Mouse (Mus musculus) embryonic fibroblast, embryonic 13.5 days (primary cell): ENCODE data around the gene Brms1. TPM values are rescaled to one million over a fixed set of nuclear protein-coding genes. Genes with fewer than 3 reads are reported as not detected.

Experiments used
- H3K27ac ChIP-seq: 2 replicates; pipeline ENCODE4 v1.5.1; 2012; ENCODE audit warnings: low read length, control low read depth, inconsistent platforms; ENCODE audit not compliant: insufficient read depth
- H3K4me1 ChIP-seq: 2 replicates; pipeline ENCODE4 v1.6.1; 2011; ENCODE audit warnings: low read length; ENCODE audit not compliant: control insufficient read depth, insufficient read depth
- H3K4me3 ChIP-seq: 2 replicates; pipeline ENCODE4 v1.5.1; 2011; ENCODE audit warnings: mild to moderate bottlenecking, control low read depth, low read length; ENCODE audit not compliant: insufficient read depth
- CTCF ChIP-seq: IDR thresholded peaks from 2 replicates; pipeline ENCODE4 v1.5.1; 2011; ENCODE audit warnings: mild to moderate bottlenecking, control low read depth, low read length, moderate library complexity, borderline replicate concordance; ENCODE audit not compliant: insufficient read depth
- POLR2A ChIP-seq: IDR thresholded peaks from 2 replicates; pipeline ENCODE4 v1.6.1; 2011; ENCODE audit warnings: low read depth, mild to moderate bottlenecking, control low read depth, low read length, moderate library complexity
- polyA plus RNA-seq: library from polyadenylated mRNA; stranded (reverse); fragments of >200 nt; gene quantifications from 2 replicates; pipeline ENCODE4 v1.2.4, GENCODE M21; 2011; ENCODE audit warnings: low read depth; ENCODE audit not compliant: missing spikeins, insufficient read length

The Brms1 gene
- polyA plus RNA-seq, 1 experiment: 12.9 TPM

- Histone ChIP-seq H3K27ac (no peak overlapping the region), H3K4me1 (peaks cover 2% of the 10 kb centered on the region; the same call in 1 of the 2 replicates), H3K4me3 (no peak overlapping the region)
- no peak; the same call in 1 of the 2 replicates for TF ChIP-seq POLR2A
Observed at GRCm38 (mm10) chr19:5095887-5096474, 54.8 kb downstream of the Brms1 start.

- Histone ChIP-seq H3K27ac (no peak overlapping the region), H3K4me3 (peak overlapping the region; percentile 8; the same call in 1 of the 2 replicates), H3K4me1 (peaks cover 2% of the 10 kb centered on the region; the same call in 1 of the 2 replicates)
- TF ChIP-seq POLR2A (no peak), CTCF (no peak)
Observed at GRCm38 (mm10) chr19:5097521-5098362, 56.6 kb downstream of the Brms1 start.

- H3K4me1 ChIP-seq: peaks cover 2% of the 10 kb centered on the region; the same call in 1 of the 2 replicates
- TF ChIP-seq CTCF (no peak), POLR2A (no peak)
Observed at GRCm38 (mm10) chr19:5098363-5099143, 57.4 kb downstream of the Brms1 start, which contains the start of gene Cnih2. Cnih2 (minus strand) TSS chr19:5098521.

More at GRCm38 (mm10) chr19:5098363-5099143, 57.4 kb downstream of the Brms1 start, which contains the start of gene Cnih2:
- H3K27ac ChIP-seq: no peak within 1 kb of the TSS
- peak within 1 kb of the TSS; percentile 8; the same call in 1 of the 2 replicates for H3K4me3 ChIP-seq

Other genes with a start within 250 kb of the Brms1 start
- 39.8 and 48.3 TPM in 2 replicates for gene Rbm4, start 247.5 kb upstream of the Brms1 start, polyA plus RNA-seq
- gene Gm21992, start 229.7 kb upstream of the Brms1 start, polyA plus RNA-seq: 7.8 and 16.1 TPM in 2 replicates
- gene Rbm14, start 229.7 kb upstream of the Brms1 start, polyA plus RNA-seq: 33.4 and 33.6 TPM in 2 replicates
- gene Ccs, start 202.0 kb upstream of the Brms1 start, polyA plus RNA-seq: 43.3 and 48.7 TPM in 2 replicates
- gene Ccdc87, start 202.0 kb upstream of the Brms1 start, polyA plus RNA-seq: 0.26 TPM in 1 of 2 replicates, not detected in the other
- 20.3 and 23.5 TPM in 2 replicates for gene Ctsf, start 186.2 kb upstream of the Brms1 start, polyA plus RNA-seq
- 1.4 and 1.5 TPM in 2 replicates for gene Actn3, start 163.4 kb upstream of the Brms1 start, polyA plus RNA-seq
- 9.5 and 11.1 TPM in 2 replicates for gene Zdhhc24, start 162.7 kb upstream of the Brms1 start, polyA plus RNA-seq
- gene Bbs1, start 134.7 kb upstream of the Brms1 start, polyA plus RNA-seq: 1.7 and 4.0 TPM in 2 replicates
- gene Dpp3, start 113.1 kb upstream of the Brms1 start, polyA plus RNA-seq: 74.9 and 81.0 TPM in 2 replicates
- gene Peli3, start 98.2 kb upstream of the Brms1 start, polyA plus RNA-seq: 0.99 and 2.5 TPM in 2 replicates
- gene Mrpl11, start 79.2 kb upstream of the Brms1 start, polyA plus RNA-seq: 67.0 and 81.9 TPM in 2 replicates
- gene Npas4, start 51.0 kb upstream of the Brms1 start, polyA plus RNA-seq: 4.5 and 7.4 TPM in 2 replicates
- gene Slc29a2, start 17.5 kb upstream of the Brms1 start, polyA plus RNA-seq: 6.0 and 8.0 TPM in 2 replicates
- gene B4gat1, start 2.5 kb upstream of the Brms1 start, polyA plus RNA-seq: 31.4 and 33.5 TPM in 2 replicates
- gene AC124502.3, start 2.5 kb upstream of the Brms1 start, polyA plus RNA-seq: 0.60 and 1.5 TPM in 2 replicates
- 60.2 and 82.9 TPM in 2 replicates for gene Rin1, start 9.1 kb downstream of the Brms1 start, polyA plus RNA-seq
- gene Cd248, start 26.7 kb downstream of the Brms1 start, polyA plus RNA-seq: 202 and 292 TPM in 2 replicates
- 6.0 and 7.2 TPM in 2 replicates for gene Tmem151a, start 44.2 kb downstream of the Brms1 start, polyA plus RNA-seq
- 94.1 and 96.4 TPM in 2 replicates for gene Yif1a, start 47.2 kb downstream of the Brms1 start, polyA plus RNA-seq
- 4.7 and 5.2 TPM in 2 replicates for gene Cnih2, start 57.2 kb downstream of the Brms1 start, polyA plus RNA-seq
- gene Rab1b, start 65.7 kb downstream of the Brms1 start, polyA plus RNA-seq: 115 and 123 TPM in 2 replicates
- 20.1 and 24.2 TPM in 2 replicates for gene Klc2, start 77.2 kb downstream of the Brms1 start, polyA plus RNA-seq
- 23.3 and 23.5 TPM in 2 replicates for gene Pacs1, start 231.8 kb downstream of the Brms1 start, polyA plus RNA-seq